Mouse (Mus musculus) megakaryocyte-erythroid progenitor cell, adult 5-6 weeks (primary cell): ENCODE measurements around the gene Sh3kbp1. TPM values are rescaled to one million over a fixed set of nuclear protein-coding genes. Genes with fewer than 3 reads are reported as not detected.
"Not testable (repeated sequence)": the region's sequence is repeated elsewhere in the genome, so short reads cannot be mapped to it uniquely, and the experiment has no call there.

Experiments
- ATAC-seq: replicated peaks from 2 replicates; pipeline ENCODE4 v1.8.0; 2016; ENCODE audit warnings: mild to moderate bottlenecking, inconsistent platforms; ENCODE audit not compliant: severe bottlenecking, poor library complexity, low FRiP score, low TSS enrichment
- total RNA-seq, 2 experiments: library from RNA; stranded (forward) in 1 of 2; stranded (reverse) in 1 of 2; fragments of 200-1000, 215-1000 nt in 1 of 2; fragments of >200 nt in 1 of 2; fragmentation: Nextera tagmentation in 1 of 2; gene quantifications; 2 replicates each; pipeline ENCODE4 v1.2.3; 2014 to 2017

Sh3kbp1 gene
- total RNA-seq (2014; fragmentation: Nextera tagmentation) (49.9 and 52.4 TPM in 2 replicates), total RNA-seq (2017) (70.5 and 76.3 TPM in 2 replicates)

- peak; percentile 77 for ATAC-seq
Measured at GRCm38 (mm10) chrX:159626907-159627587, at the start of gene Sh3kbp1. Gene Sh3kbp1 (plus strand): TSS chrX:159627272.

- ATAC-seq, result not testable (repeated sequence)
Measured at GRCm38 (mm10) chrX:159584738-159585137, 42.3 kb upstream of the Sh3kbp1 start.

- no peak for ATAC-seq
Measured at GRCm38 (mm10) chrX:159591633-159592032, 35.4 kb upstream of the Sh3kbp1 start.

- ATAC-seq, result peak; percentile 94
Measured at GRCm38 (mm10) chrX:159597502-159597901, 29.6 kb upstream of the Sh3kbp1 start.

GRCm38 (mm10) chrX:159604832-159605231 is 22.2 kb upstream of the Sh3kbp1 start:
- no peak for ATAC-seq

- peak; percentile 81 for ATAC-seq
Measured at GRCm38 (mm10) chrX:159606936-159607335, 20.1 kb upstream of the Sh3kbp1 start.

GRCm38 (mm10) chrX:159626208-159626906 is 715 bp upstream of the Sh3kbp1 start:
- peak; percentile 66 for ATAC-seq

GRCm38 (mm10) chrX:159627588-159628566 is 805 bp downstream of the Sh3kbp1 start:
- ATAC-seq, result peak; percentile 20; the same call in 1 of the 2 replicates

GRCm38 (mm10) chrX:159628629-159629028 is 1.6 kb downstream of the Sh3kbp1 start:
- ATAC-seq, result no peak

GRCm38 (mm10) chrX:159629203-159629602 is 2.1 kb downstream of the Sh3kbp1 start:
- no peak for ATAC-seq

- ATAC-seq, result no peak
Measured at GRCm38 (mm10) chrX:159638500-159639227, 11.6 kb downstream of the Sh3kbp1 start.

- peak; percentile 49 for ATAC-seq
Measured at GRCm38 (mm10) chrX:159639991-159640390, 12.9 kb downstream of the Sh3kbp1 start.

GRCm38 (mm10) chrX:159645314-159645713 is 18.2 kb downstream of the Sh3kbp1 start:
- no peak for ATAC-seq

GRCm38 (mm10) chrX:159647564-159647963 is 20.5 kb downstream of the Sh3kbp1 start:
- 0 out of 2 replicates have a peak, but pooled peaks have one; percentile 16 for ATAC-seq

- no peak for ATAC-seq
Measured at GRCm38 (mm10) chrX:159648598-159648997, 21.5 kb downstream of the Sh3kbp1 start.

- no peak for ATAC-seq
Measured at GRCm38 (mm10) chrX:159650130-159650678, 23.1 kb downstream of the Sh3kbp1 start.

GRCm38 (mm10) chrX:159650727-159651126 is 23.7 kb downstream of the Sh3kbp1 start:
- ATAC-seq, result no peak

GRCm38 (mm10) chrX:159671388-159671787 is 44.3 kb downstream of the Sh3kbp1 start:
- ATAC-seq, result no peak

- ATAC-seq, result no peak
Measured at GRCm38 (mm10) chrX:159672466-159672865, 45.4 kb downstream of the Sh3kbp1 start.
